Mouse (Mus musculus) spleen, postnatal 36 days (tissue): ENCODE measurements around the gene Il25.
"Not testable (repeated sequence)": the region's sequence is repeated elsewhere in the genome, so short reads cannot be mapped to it uniquely, and the experiment has no call there.

Experiments used
- DNase-seq, 2 experiments: peaks; one replicate each; pipeline ENCODE4 v3.0.0; 2022; ENCODE audit warnings: low spot score in 2 of 2, mixed read lengths in 1 of 2

The Il25 gene

DNA sequence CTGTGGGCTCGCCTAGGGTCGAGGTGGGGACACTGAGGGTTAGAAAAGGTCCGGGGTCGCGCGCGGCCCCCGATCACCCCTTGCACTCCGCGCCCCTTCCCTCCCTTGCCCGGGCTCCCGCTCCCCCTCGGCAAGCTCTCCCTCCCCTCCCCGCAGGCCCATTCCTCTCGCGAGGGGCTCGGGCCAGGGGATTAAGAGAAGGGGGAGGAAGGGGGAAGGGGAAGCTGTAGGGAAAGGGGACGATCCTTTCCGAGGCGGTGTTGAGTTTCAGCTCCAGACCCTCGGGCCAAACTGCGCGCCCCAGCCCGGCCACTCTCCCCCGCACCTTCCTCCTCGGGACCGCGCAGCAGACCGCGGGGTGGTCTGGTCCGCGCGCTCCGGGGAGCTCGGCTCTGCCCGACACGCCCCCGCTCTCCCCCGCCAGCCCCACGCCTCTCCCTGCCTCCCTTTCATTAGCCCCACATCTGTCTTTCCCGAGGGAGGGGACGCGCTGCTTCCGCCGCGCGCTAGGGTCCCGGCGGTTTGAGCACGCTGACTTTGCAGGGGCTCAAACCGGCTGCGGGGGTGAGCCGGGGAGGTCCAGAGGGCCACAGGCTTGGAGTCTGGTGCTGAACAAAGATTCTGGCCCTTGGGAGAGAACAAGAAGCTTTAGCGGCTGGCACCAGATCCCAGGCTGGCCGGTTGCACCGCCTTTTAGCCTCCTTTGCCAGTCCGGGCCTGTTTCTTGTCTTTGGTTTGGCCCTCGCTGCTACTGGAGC is 5.9 kb upstream of the Il25 start:
- DNase-seq, result no peak

- DNase-seq, result no peak
Observed at GRCm38 (mm10) chr14:54927296-54927695, 5.2 kb upstream of the Il25 start.

DNA sequence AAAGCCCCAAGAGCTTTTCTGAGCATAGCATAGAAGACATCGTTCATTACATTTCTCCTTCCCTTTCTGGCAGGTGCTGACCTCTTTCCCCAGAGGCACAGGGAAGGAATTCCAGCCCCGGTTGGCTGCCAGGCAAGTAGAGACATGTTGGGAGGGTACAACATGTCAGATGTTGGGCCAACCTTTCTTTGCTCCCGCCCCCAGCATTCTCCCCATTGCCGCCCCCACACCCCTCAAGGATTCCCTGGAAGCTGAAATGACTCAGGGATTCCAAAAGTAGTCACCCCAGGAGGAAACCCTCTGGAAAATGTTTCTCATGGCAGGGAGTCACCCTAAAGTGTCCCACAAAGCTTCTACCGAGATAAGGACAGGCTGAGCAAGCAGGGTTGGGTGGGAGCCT is 2.7 kb upstream of the Il25 start:
- DNase-seq, result no peak

DNA sequence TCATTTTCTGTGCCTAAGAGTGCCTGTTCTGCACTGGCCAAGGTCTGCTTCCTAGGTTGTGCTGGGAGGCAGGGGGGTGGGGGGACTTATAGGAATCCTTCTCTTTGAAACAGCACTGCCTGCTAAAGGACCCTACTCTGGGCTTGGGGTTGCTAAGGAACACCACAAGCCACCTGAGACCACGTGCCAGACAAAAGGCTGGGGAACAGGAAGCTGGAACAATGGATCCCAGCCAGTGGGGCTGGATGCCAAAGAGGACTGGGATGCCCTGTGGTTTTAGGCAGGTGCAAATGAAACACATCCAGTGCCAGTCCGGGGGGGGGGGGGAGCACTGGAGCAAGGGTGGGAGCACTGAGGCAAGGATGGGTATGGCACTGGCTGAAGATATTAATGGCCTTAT is 2.1 kb upstream of the Il25 start:
- DNase-seq, result no peak

DNA sequence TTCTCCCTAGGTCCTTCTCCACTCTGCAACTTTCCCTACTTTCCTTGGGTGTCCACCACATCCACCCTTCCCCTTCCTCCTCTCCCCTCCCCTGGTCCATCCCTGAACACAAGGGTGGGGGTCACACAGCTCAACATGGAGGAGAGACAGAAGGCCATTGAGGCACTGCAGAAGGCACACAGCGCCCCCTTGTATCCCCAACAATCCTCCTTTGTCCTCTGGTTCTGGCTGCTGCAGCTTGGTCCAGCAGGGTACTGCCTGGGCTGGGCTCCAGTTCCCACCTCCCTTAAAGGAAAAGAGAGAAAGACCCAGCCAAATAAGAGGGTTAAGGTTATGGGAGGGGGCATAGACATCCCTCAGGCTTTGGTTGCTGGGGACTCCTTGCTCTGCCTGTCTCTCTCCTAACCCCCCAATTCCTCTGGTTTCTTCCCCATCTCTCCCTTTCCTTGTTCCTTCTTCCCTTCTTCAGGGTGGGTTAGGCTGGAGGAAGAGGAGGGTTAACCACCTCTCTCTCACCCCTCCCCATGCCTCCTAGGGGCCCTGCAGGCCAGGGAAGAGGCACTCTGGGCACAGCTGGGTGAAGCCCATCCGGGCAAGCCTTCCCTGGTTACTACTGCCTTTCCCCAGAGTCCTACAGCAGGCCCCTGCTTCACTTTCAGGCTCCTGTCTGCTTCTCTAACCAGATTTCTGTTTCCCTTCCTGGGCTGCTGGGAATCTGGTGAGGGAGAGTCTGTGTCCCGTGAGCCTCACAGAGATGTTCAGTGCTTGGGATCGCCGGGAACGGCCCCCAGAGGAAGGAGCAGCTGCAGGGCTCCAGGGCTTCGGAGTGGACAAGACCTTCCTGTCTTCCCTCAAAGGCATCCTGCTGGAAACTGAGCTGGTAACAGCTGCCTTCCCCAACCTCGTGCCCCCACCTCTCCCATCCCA is 3.7 kb downstream of the Il25 start, which contains the start of gene Cmtm5:
TSS of gene Cmtm5 (plus strand) at position 358 of the 927 bp plus-strand sequence.
- DNase-seq, result no peak

- DNase-seq, result no peak
Observed at GRCm38 (mm10) chr14:54936831-54937160, 4.3 kb downstream of the Il25 start.

GRCm38 (mm10) chr14:54937361-54938182 is 5.1 kb downstream of the Il25 start:
- DNase-seq, result no peak

DNA sequence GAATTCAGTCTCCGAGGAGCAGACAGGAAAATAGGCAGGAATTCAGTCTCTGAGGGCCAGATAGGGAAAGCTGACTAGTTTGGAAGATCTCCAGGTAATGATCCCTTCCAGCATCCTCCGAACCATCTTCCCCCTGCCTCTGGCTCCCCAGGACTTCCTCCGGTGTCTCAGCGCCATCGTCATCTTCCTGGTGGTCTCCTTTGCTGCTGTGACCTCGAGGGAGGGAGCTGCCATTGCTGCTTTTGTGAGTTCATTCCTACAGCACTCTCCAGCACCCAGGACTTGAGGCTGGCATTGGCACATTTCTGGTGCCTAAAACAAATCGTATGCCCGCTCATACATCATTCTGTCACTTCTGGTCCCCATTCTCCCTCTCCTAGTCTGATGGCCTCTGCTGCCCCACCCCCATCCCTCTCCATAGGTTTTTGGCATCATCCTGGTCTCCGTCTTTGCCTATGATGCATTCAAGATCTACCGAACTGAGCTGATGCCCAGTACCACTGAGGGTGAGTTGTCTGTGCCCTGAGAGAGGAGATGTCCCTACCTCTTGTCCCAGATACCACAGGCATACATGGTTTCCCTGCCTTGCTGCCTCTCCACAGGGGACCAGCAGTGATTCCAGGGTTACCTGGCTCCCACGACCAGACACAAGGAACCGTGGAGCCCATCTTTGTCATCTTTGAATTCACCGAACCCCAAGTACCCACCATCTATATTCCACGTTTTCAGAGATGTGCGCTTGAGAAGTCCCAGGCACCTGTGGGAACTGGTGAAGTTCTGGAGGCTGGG is 6.1 kb downstream of the Il25 start:
- DNase-seq, result no peak

GRCm38 (mm10) chr14:54939434-54940175 is 7.1 kb downstream of the Il25 start:
- peak; percentile 33 to 48 for DNase-seq

- no peak for DNase-seq
Observed at GRCm38 (mm10) chr14:54940176-54940530, 7.7 kb downstream of the Il25 start.

GRCm38 (mm10) chr14:54941024-54941978 is 8.8 kb downstream of the Il25 start:
- DNase-seq, result no peak

- no peak for DNase-seq
Observed at GRCm38 (mm10) chr14:54942479-54942878, 10.0 kb downstream of the Il25 start.

DNA sequence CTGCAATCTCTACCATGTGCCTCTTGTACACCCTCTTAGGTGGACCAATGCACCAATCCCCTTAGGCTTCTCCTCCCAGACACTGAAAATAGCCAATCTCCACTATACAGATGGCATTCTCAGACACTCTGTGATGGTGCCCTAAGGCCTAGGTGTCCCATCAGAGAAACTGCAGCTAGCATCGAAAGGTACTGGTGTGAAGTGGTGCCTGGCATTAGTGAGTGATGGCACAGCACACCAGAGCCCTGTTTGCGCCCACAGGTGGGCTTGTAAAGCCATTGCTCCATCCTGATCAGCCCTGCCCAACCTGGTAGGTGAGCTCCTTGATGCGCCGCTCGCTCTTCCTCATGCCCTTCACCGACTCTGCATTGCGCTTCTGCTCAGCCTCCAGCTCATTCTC is 11.5 kb downstream of the Il25 start:
- DNase-seq, result no peak

DNA sequence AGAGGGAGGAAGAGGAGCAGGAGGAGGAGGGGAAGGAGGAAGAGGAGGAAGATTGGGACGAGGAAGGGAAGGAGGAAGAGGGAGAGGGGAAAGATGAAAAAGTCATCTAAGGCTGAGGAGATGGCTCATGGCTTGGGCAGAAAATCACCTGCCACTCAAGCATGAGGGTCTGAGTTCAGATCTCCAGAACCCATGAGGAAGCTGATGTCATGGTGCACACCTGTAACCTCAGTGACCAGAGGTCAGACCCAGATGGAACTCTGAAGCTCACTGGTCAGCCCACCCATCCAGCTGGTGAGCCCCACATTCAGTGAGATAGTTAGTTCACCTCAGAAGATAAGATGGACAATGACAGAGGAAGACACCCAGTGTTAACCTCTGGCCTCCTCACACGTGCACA is 12.4 kb downstream of the Il25 start:
- DNase-seq, result no peak

DNA sequence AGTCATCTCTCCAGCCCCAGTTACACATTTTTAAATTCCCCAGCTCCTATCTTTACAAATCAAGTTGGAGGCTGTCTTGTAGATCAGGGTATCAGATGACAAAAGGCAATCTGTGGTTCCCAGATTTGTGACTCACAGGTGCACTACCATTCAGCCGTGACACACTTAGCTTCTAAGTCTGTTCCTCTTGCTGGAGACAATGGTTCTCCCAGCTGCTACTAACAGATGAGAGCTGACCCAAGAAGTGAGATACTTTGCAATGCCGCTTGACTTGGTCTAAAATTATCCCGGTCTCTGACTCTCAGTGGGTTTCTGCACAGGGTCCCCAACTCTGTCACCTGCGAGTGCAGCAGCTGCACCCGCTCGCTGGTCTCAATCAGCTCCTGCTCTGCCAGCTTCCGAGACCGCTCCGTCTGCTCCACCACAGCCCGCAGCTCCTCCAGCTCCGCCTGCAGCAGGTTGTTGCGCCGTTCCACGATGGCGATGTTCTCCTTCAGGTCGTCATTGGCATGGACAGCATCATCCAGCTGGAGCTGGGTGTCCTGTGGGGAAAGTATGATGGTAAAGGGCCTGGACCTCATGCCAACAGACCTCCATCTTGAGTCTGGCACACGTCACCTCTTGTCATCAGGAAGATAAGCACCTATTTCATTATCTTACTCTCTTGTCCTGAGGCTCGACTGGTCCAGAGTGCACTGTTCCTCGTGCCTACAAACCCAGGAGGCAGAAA is 13.6 kb downstream of the Il25 start:
- no peak for DNase-seq

GRCm38 (mm10) chr14:54947008-54947407 is 14.5 kb downstream of the Il25 start:
- DNase-seq, result not testable (repeated sequence)

- DNase-seq, result no peak
Observed at GRCm38 (mm10) chr14:54948781-54949180, 16.3 kb downstream of the Il25 start.

GRCm38 (mm10) chr14:54950493-54950892 is 18.0 kb downstream of the Il25 start:
- no peak for DNase-seq

GRCm38 (mm10) chr14:54951587-54951986 is 19.1 kb downstream of the Il25 start:
- DNase-seq, result no peak
